Mouse (Mus musculus) frontal cortex, postnatal 25 days (tissue): ENCODE data around the gene Syt5.

ENCODE experiments used
- DNase-seq, 2 experiments: peaks; one replicate each; pipeline ENCODE4 v3.0.0; 2022; ENCODE audit warnings: low spot score in 2 of 2

Syt5 gene

GRCm38 (mm10) chr7:4500892-4501471, 46.4 kb downstream of the Syt5 start:
- peak in 1 of 2 experiments; percentile 36 for DNase-seq

- DNase-seq = no peak
Measured at GRCm38 (mm10) chr7:4499034-4499433, 48.3 kb downstream of the Syt5 start.

GRCm38 (mm10) chr7:4498251-4498650, 49.1 kb downstream of the Syt5 start:
- no peak for DNase-seq

GRCm38 (mm10) chr7:4497271-4497903, 50.0 kb downstream of the Syt5 start:
- DNase-seq = no peak

- DNase-seq = no peak
Measured at GRCm38 (mm10) chr7:4496468-4496867, 50.9 kb downstream of the Syt5 start.

GRCm38 (mm10) chr7:4493991-4494390, 53.4 kb downstream of the Syt5 start:
- DNase-seq = no peak

- DNase-seq = no peak
Measured at GRCm38 (mm10) chr7:4492284-4493224, 54.8 kb downstream of the Syt5 start.

GRCm38 (mm10) chr7:4491308-4491707, 56.0 kb downstream of the Syt5 start:
- DNase-seq = no peak
